8 mouse cellular contexts compared by ENCODE assay signal in the genomic region with DNA sequence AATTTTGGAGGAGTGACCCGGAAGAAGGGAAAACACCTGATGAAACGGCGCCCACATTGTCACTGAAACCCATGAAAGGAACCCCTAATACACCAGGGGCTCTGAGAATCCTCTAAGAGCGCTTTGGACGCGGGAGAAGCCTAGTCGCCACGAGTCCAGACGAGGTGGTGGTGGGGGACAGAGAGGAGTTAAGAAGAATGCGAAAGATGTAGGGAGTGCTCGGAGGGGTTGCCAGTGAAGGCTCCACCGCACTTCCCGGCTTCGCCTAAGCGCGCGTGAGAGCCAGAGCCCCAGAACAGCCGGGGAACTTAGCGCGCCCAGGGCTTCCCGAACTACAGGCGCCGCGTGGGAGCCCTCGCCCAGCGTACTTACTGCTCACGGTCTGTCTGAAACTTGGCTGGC. TPM values are rescaled to one million over a fixed set of nuclear protein-coding genes. Genes with fewer than 3 reads are reported as not detected.
DNase-seq lines count a peak whose midpoint lies in the region; ATAC-seq and TF ChIP-seq lines count a peak whose summit lies in the region.

No protein-coding gene starts in this region.

- WGBS in heart, embryonic 13.5 days, result under 1% methylated on average over 27 of the region's 27 CpGs
- WGBS in hindbrain, embryonic 12.5 days, result under 1% methylated on average over 27 of the region's 27 CpGs
- whole genome bisulfite sequencing in liver, postnatal 0 days (ENCODE audit: insufficient replicate concordance), result 1% methylated on average over 27 of the region's 27 CpGs
- WGBS in stomach, embryonic 16.5 days, result 1% methylated on average over 27 of the region's 27 CpGs

- no peak for TF ChIP-seq CTCF in brain, embryonic 14.5 days (IDR thresholded peaks at IDR 0.05; ENCODE audit: borderline replicate concordance, extremely low read depth, insufficient read depth, insufficient read length)
- TF ChIP-seq CTCF in liver, postnatal 0 days (IDR thresholded peaks at IDR 0.05; ENCODE audit: low read depth), result no peak

- no peaks in the 10 kb centered on the region for H3K9me3 ChIP-seq in heart, embryonic 13.5 days
- H3K9me3 ChIP-seq in hindbrain, embryonic 12.5 days (replicated peaks), result no peaks in the 10 kb centered on the region
- H3K9me3 ChIP-seq in liver, postnatal 0 days (ENCODE audit: low read length), result no peaks in the 10 kb centered on the region
- no peaks in the 10 kb centered on the region for H3K9me3 ChIP-seq in stomach, embryonic 16.5 days (replicated peaks; ENCODE audit: control insufficient read depth, low read length)

- DNase-seq in heart, postnatal 14 days, result no peak
- DNase-seq in brain, embryonic 14.5 days (ENCODE audit: low read depth), result peak; percentile 63
- peak; percentile 22 for DNase-seq in liver, postnatal 0 days
- DNase-seq in urinary bladder, postnatal 4 days (ENCODE audit: low spot score in 2 of 2), result no peak
- DNase-seq in natural killer cell, adult 2 months (ENCODE audit: low spot score in 2 of 2), result no peak

- H3K4me1 ChIP-seq in heart, embryonic 13.5 days, result peaks cover 32% of the 10 kb centered on the region
- H3K4me1 ChIP-seq in hindbrain, embryonic 12.5 days, result peaks cover 20% of the 10 kb centered on the region
- peaks cover 16% of the 10 kb centered on the region for H3K4me1 ChIP-seq in liver, postnatal 0 days (ENCODE audit: insufficient read depth)
- H3K4me1 ChIP-seq in stomach, embryonic 16.5 days (ENCODE audit: control insufficient read depth, insufficient read depth, low read length), result peaks cover 23% of the 10 kb centered on the region

- peaks cover 69% of the 10 kb centered on the region for H3K27me3 ChIP-seq in heart, embryonic 13.5 days (replicated peaks)
- peaks cover 43% of the 10 kb centered on the region for H3K27me3 ChIP-seq in hindbrain, embryonic 12.5 days
- H3K27me3 ChIP-seq in liver, postnatal 0 days (ENCODE audit: insufficient read depth, low read length), result peaks cover 60% of the 10 kb centered on the region
- H3K27me3 ChIP-seq in stomach, embryonic 16.5 days (ENCODE audit: control insufficient read depth, insufficient read depth, low read length), result peaks cover 31% of the 10 kb centered on the region

- TF ChIP-seq POLR2A in brain, embryonic 14.5 days (IDR thresholded peaks at IDR 0.05; ENCODE audit: borderline replicate concordance, extremely low read depth, insufficient read depth, insufficient read length, poor library complexity, severe bottlenecking), result no peak

- H3K4me2 ChIP-seq in heart, embryonic 13.5 days, result peak overlapping the region; percentile 91
- H3K4me2 ChIP-seq in hindbrain, embryonic 12.5 days (replicated peaks), result peak overlapping the region; percentile 94
- H3K4me2 ChIP-seq in liver, postnatal 0 days (ENCODE audit: low read depth, low read length), result peak overlapping the region; percentile 99
- peak overlapping the region; percentile 97 for H3K4me2 ChIP-seq in stomach, embryonic 16.5 days (ENCODE audit: low read depth, low read length)

- TF ChIP-seq EP300 in liver, postnatal 0 days (IDR thresholded peaks at IDR 0.05; ENCODE audit: low read depth), result no peak

- peak overlapping the region; percentile 84 for H3K9ac ChIP-seq in heart, embryonic 13.5 days
- peak overlapping the region; percentile 71; the same call in 1 of the 2 replicates for H3K9ac ChIP-seq in hindbrain, embryonic 12.5 days
- H3K9ac ChIP-seq in liver, postnatal 0 days (replicated peaks), result no peak overlapping the region
- peak overlapping the region; percentile 2; the same call in 1 of the 2 replicates for H3K9ac ChIP-seq in stomach, embryonic 16.5 days (ENCODE audit: low read length)

- no peaks in the 10 kb centered on the region for H3K36me3 ChIP-seq in heart, embryonic 13.5 days
- no peaks in the 10 kb centered on the region for H3K36me3 ChIP-seq in hindbrain, embryonic 12.5 days
- H3K36me3 ChIP-seq in liver, postnatal 0 days (replicated peaks; ENCODE audit: insufficient read depth, low read length), result no peaks in the 10 kb centered on the region
- no peaks in the 10 kb centered on the region for H3K36me3 ChIP-seq in stomach, embryonic 16.5 days (ENCODE audit: control insufficient read depth, insufficient read depth, low read length)

- peak overlapping the region; percentile 68 for H3K4me3 ChIP-seq in heart, embryonic 13.5 days
- H3K4me3 ChIP-seq in hindbrain, embryonic 12.5 days, result peak overlapping the region; percentile 65
- peak overlapping the region; percentile 69 for H3K4me3 ChIP-seq in liver, postnatal 0 days (ENCODE audit: low read depth, low read length)
- H3K4me3 ChIP-seq in stomach, embryonic 16.5 days (replicated peaks; ENCODE audit: low read length), result peak overlapping the region; percentile 84

- no peak overlapping the region for H3K27ac ChIP-seq in heart, embryonic 13.5 days (replicated peaks)
- H3K27ac ChIP-seq in hindbrain, embryonic 12.5 days, result no peak overlapping the region
- H3K27ac ChIP-seq in liver, postnatal 0 days (ENCODE audit: low read depth), result no peak overlapping the region
- H3K27ac ChIP-seq in stomach, embryonic 16.5 days (ENCODE audit: low read length), result no peak overlapping the region

- ATAC-seq in heart, embryonic 13.5 days (ENCODE audit: extremely low read depth, insufficient number of reproducible peaks, low FRiP score, low TSS enrichment), result no peak
- no peak for ATAC-seq in hindbrain, embryonic 12.5 days (ENCODE audit: low FRiP score)
- ATAC-seq in liver, postnatal 0 days, result no peak
- no peak for ATAC-seq in stomach, embryonic 16.5 days (ENCODE audit: insufficient read depth, low FRiP score)

- intact Hi-C loops in heart, postnatal 14 days (cut with DNase I), result loop anchor here (10.0 kb wide), 1 partner anchor 1746 kb away; the partner anchor contains the start of gene Rftn2

RNA-seq across cellular contexts. Expression of gene Satb2, which starts 7.7 kb away (rescaled TPM):
- polyA plus RNA-seq in heart, embryonic 13.5 days (2015; fragmentation: Nextera tagmentation; extraction: Ambion mirVana), result 0.07 and 0.10 TPM in 2 replicates
- total RNA-seq in heart, postnatal 14 days (2021), result under 1 TPM; 0.49 to 0.69 TPM
- 7.9 and 12.2 TPM in 2 replicates for polyA plus RNA-seq in brain, embryonic 14.5 days (2012; rRNA removed)
- polyA plus RNA-seq in hindbrain, embryonic 12.5 days (2016; fragmentation: Nextera tagmentation; extraction: Ambion mirVana), result 0.98 and 1.6 TPM in 2 replicates
- 0.05 and 0.11 TPM in 2 replicates for polyA plus RNA-seq in liver, postnatal 0 days (2015; fragmentation: Nextera tagmentation; extraction: Ambion mirVana)
- 0.31 and 0.32 TPM in 2 replicates for polyA plus RNA-seq in stomach, embryonic 16.5 days (2015; fragmentation: Nextera tagmentation; extraction: Ambion mirVana)

Comparison
In these comparisons a context has a peak if more than half of its experiments do, and no peak if none do; other contexts are left out.
1. DNase-seq: peak in brain, embryonic 14.5 days (single experiment) and liver, postnatal 0 days (single experiment); none in heart, postnatal 14 days (0 of 2), urinary bladder, postnatal 4 days (0 of 2) and natural killer cell, adult 2 months (0 of 2).
2. Peak in every context shown above with its lines, with median percentiles within 50 percentile points of each other: H3K4me2 ChIP-seq and H3K4me3 ChIP-seq.